Mouse (Mus musculus): ENCODE measurements around the gene Fam208b.

DNA sequence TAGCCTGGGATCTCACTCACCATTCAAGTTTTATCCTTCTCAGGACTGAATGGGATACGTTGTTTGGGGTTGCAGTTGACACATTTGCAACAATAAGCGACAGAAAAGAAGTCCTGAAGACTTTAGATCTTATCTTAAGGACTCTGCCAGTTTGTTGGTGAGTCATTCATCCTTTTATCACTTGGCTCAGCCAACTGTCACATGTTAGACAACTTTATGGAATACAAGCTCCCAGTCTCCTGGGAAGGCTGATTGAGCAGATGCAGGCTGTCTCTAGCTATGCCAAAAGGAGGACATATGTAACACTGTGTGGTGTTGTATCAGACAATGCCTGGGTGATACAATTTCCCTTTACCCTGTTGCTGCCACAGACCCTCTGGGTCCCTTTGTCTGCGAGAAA lies 80.5 kb downstream of the Fam208b start:
- TF ChIP-seq KAT2A (IDR thresholded peaks at IDR 0.05; ENCODE audit: insufficient replicate concordance, low read length) (no peak), ZNF384 (IDR thresholded peaks at IDR 0.05; ENCODE audit: low read depth, low read length) (no peak), POLR2A (IDR thresholded peaks at IDR 0.05; ENCODE audit: low read depth, low read length) (no peak)

All from CH12.LX (cell line).